Mouse (Mus musculus): ENCODE measurements at regions not wholly inside any gene's neighbourhood (a gene's known extent, or its start where the extent isn't known, plus 50 kb on each side); places are given as distances from the start of the nearest gene placed in this dataset.

DNA sequence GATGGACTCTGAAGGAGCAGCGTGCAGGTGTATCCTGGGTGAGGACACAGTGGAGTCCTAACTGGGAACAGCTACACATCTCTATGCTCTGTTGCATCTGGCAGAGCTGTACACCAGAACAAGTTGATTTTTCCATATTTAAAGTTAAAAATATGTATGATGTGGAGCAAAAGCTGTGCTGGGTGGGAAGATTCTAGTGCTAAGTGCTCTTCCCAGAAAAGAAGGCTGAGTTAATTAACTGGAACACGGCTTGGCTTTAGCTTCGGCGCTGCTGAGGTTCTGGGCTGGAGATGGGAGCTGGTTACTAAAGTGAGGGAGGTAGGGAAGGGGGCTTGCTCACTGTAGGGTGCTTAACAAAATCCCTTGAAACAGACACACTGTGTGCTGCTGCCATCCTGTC lies 84.0 kb upstream of the Gjb5 start:
- Histone ChIP-seq H3K9me3 (ENCODE audit: low read length) (no peaks in the 10 kb centered on the region), H3K4me2 (replicated peaks; ENCODE audit: low read depth, low read length) (no peak overlapping the region), H3K9ac (replicated peaks; ENCODE audit: low read depth) (no peak overlapping the region), H3K4me1 (ENCODE audit: insufficient read depth, low read depth, low read length) (no peaks in the 10 kb centered on the region), H3K4me3 (ENCODE audit: low read depth, low read length) (no peak overlapping the region), H3K36me3 (ENCODE audit: insufficient read depth, low read length) (no peaks in the 10 kb centered on the region), H3K27me3 (replicated peaks; ENCODE audit: insufficient read depth, low read length) (no peaks in the 10 kb centered on the region), H3K27ac (ENCODE audit: low read length) (no peak overlapping the region)
- ATAC-seq (no peak), DNase-seq (ENCODE audit: low spot score) (no peak)
- TF ChIP-seq EP300 (IDR thresholded peaks at IDR 0.05) (no peak), CTCF (IDR thresholded peaks at IDR 0.05) (no peak)
- WGBS: 86% methylated on average over 4 of the region's 4 CpGs

DNA sequence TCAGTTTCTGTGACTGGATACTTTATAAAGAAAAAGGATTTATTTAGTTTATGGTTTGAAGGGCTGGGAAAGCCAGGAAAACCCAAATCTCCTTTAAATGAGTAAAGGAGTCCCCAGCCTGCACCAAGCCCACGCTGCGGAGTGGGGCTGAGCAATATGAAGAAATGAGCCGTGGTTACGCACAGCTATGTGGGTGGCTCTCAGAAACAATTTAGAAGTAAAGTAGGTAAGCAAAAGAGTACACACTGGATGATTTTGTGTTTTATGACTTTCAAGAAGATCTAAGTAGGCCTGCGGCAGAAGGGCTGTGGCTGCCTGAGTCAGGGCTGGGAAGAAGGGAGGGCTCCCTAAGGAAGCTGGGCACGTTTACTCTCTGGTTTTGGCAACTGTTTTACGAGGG lies 82.6 kb upstream of the Gjb5 start:
- ATAC-seq: no peak
- 60% methylated on average over 7 of the region's 7 CpGs for WGBS
- DNase-seq (ENCODE audit: low spot score): no peak
- Histone ChIP-seq H3K4me2 (replicated peaks; ENCODE audit: low read depth, low read length) (no peak overlapping the region), H3K4me1 (ENCODE audit: insufficient read depth, low read depth, low read length) (no peaks in the 10 kb centered on the region), H3K4me3 (ENCODE audit: low read depth, low read length) (no peak overlapping the region), H3K36me3 (ENCODE audit: insufficient read depth, low read length) (no peaks in the 10 kb centered on the region), H3K27me3 (replicated peaks; ENCODE audit: insufficient read depth, low read length) (no peaks in the 10 kb centered on the region), H3K27ac (ENCODE audit: low read length) (no peak overlapping the region), H3K9me3 (ENCODE audit: low read length) (no peaks in the 10 kb centered on the region), H3K9ac (replicated peaks; ENCODE audit: low read depth) (no peak overlapping the region)
- TF ChIP-seq EP300 (IDR thresholded peaks at IDR 0.05) (no peak), CTCF (IDR thresholded peaks at IDR 0.05) (no peak)

DNA sequence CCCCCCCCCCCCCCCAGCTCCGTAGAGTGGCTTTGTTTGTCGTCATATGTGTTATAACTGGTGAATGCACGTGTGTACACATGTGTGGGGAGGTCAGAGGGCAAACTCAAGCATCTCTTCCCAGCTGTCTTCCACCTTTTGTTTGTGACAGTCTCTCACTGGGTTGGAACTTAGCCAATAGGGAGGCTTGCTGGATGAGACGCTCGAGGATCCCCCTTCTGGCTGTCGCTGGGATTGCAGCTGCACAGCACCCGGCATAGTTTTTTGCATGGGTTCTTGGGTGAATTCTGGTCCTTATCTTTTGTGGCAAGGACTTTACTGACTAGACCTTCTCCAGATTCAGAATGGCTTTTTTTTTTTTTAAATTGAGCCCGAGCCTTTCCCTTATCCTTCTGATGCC lies 77.1 kb upstream of the Gjb5 start:
- ATAC-seq (no peak), DNase-seq (ENCODE audit: low spot score) (peak; percentile 76)
- no peak overlapping the region for H3K4me3 ChIP-seq (ENCODE audit: low read depth, low read length)
- H3K4me2 ChIP-seq (replicated peaks; ENCODE audit: low read depth, low read length): no peak overlapping the region
- TF ChIP-seq CTCF (IDR thresholded peaks at IDR 0.05): peak; percentile 79
- TF ChIP-seq EP300 (IDR thresholded peaks at IDR 0.05): no peak
- no peaks in the 10 kb centered on the region for H3K4me1 ChIP-seq (ENCODE audit: insufficient read depth, low read depth, low read length)
- no peak overlapping the region for H3K27ac ChIP-seq (ENCODE audit: low read length)
- no peak overlapping the region for H3K9ac ChIP-seq (replicated peaks; ENCODE audit: low read depth)
- no peaks in the 10 kb centered on the region for H3K27me3 ChIP-seq (replicated peaks; ENCODE audit: insufficient read depth, low read length)
- WGBS: 19% methylated on average over 6 of the region's 8 CpGs
- H3K36me3 ChIP-seq (ENCODE audit: insufficient read depth, low read length): no peaks in the 10 kb centered on the region
- H3K9me3 ChIP-seq (ENCODE audit: low read length): no peaks in the 10 kb centered on the region

GRCm38 (mm10) chr4:127430237-127430636 lies 72.3 kb upstream of the Gjb5 start:
- TF ChIP-seq CTCF (IDR thresholded peaks at IDR 0.05) (no peak), EP300 (IDR thresholded peaks at IDR 0.05) (no peak)
- Histone ChIP-seq H3K27ac (ENCODE audit: low read length) (no peak overlapping the region), H3K9ac (replicated peaks; ENCODE audit: low read depth) (no peak overlapping the region), H3K4me2 (replicated peaks; ENCODE audit: low read depth, low read length) (no peak overlapping the region), H3K4me3 (ENCODE audit: low read depth, low read length) (no peak overlapping the region), H3K9me3 (ENCODE audit: low read length) (no peaks in the 10 kb centered on the region), H3K27me3 (replicated peaks; ENCODE audit: insufficient read depth, low read length) (no peaks in the 10 kb centered on the region), H3K36me3 (ENCODE audit: insufficient read depth, low read length) (no peaks in the 10 kb centered on the region), H3K4me1 (ENCODE audit: insufficient read depth, low read depth, low read length) (no peaks in the 10 kb centered on the region)
- no peak for DNase-seq (ENCODE audit: low spot score)
- no peak for ATAC-seq
- WGBS: 15% methylated on average over 1 of the region's 1 CpGs

GRCm38 (mm10) chr4:127429748-127430147 lies 71.8 kb upstream of the Gjb5 start:
- Histone ChIP-seq H3K9me3 (ENCODE audit: low read length) (no peaks in the 10 kb centered on the region), H3K27ac (ENCODE audit: low read length) (no peak overlapping the region), H3K27me3 (replicated peaks; ENCODE audit: insufficient read depth, low read length) (no peaks in the 10 kb centered on the region), H3K9ac (replicated peaks; ENCODE audit: low read depth) (no peak overlapping the region), H3K36me3 (ENCODE audit: insufficient read depth, low read length) (no peaks in the 10 kb centered on the region), H3K4me2 (replicated peaks; ENCODE audit: low read depth, low read length) (no peak overlapping the region), H3K4me3 (ENCODE audit: low read depth, low read length) (no peak overlapping the region), H3K4me1 (ENCODE audit: insufficient read depth, low read depth, low read length) (no peaks in the 10 kb centered on the region)
- WGBS: 52% methylated on average over 1 of the region's 1 CpGs
- ATAC-seq: no peak
- TF ChIP-seq EP300 (IDR thresholded peaks at IDR 0.05): no peak
- TF ChIP-seq CTCF (IDR thresholded peaks at IDR 0.05): no peak
- no peak for DNase-seq (ENCODE audit: low spot score)

- no peak for DNase-seq (ENCODE audit: low spot score)
- H3K4me3 ChIP-seq (ENCODE audit: low read depth, low read length): no peak overlapping the region
- H3K4me2 ChIP-seq (replicated peaks; ENCODE audit: low read depth, low read length): no peak overlapping the region
- ATAC-seq: no peak
- no peak overlapping the region for H3K27ac ChIP-seq (ENCODE audit: low read length)
- 66% methylated on average over 7 of the region's 7 CpGs for WGBS
- TF ChIP-seq CTCF (IDR thresholded peaks at IDR 0.05) (no peak), EP300 (IDR thresholded peaks at IDR 0.05) (no peak)
- no peaks in the 10 kb centered on the region for H3K4me1 ChIP-seq (ENCODE audit: insufficient read depth, low read depth, low read length)
- no peaks in the 10 kb centered on the region for H3K27me3 ChIP-seq (replicated peaks; ENCODE audit: insufficient read depth, low read length)
- H3K9me3 ChIP-seq (ENCODE audit: low read length): no peaks in the 10 kb centered on the region
- no peaks in the 10 kb centered on the region for H3K36me3 ChIP-seq (ENCODE audit: insufficient read depth, low read length)
- no peak overlapping the region for H3K9ac ChIP-seq (replicated peaks; ENCODE audit: low read depth)
These were observed 65.9 kb upstream of the Gjb5 start for GRCm38 (mm10) chr4:127423855-127424254.

- no peak for DNase-seq (ENCODE audit: low spot score)
These were observed 64.0 kb upstream of the Gjb5 start for GRCm38 (mm10) chr4:127421927-127422450.

More at GRCm38 (mm10) chr4:127421927-127422450, 64.0 kb upstream of the Gjb5 start:
- no peaks in the 10 kb centered on the region for H3K27me3 ChIP-seq (replicated peaks; ENCODE audit: insufficient read depth, low read length)
- no peak for TF ChIP-seq CTCF (IDR thresholded peaks at IDR 0.05)
- no peak for TF ChIP-seq EP300 (IDR thresholded peaks at IDR 0.05)
- no peak overlapping the region for H3K9ac ChIP-seq (replicated peaks; ENCODE audit: low read depth)
- no peaks in the 10 kb centered on the region for H3K9me3 ChIP-seq (ENCODE audit: low read length)
- H3K4me2 ChIP-seq (replicated peaks; ENCODE audit: low read depth, low read length): no peak overlapping the region
- no peaks in the 10 kb centered on the region for H3K36me3 ChIP-seq (ENCODE audit: insufficient read depth, low read length)
- H3K4me3 ChIP-seq (ENCODE audit: low read depth, low read length): no peak overlapping the region
- no peaks in the 10 kb centered on the region for H3K4me1 ChIP-seq (ENCODE audit: insufficient read depth, low read depth, low read length)
- 80% methylated on average over 6 of the region's 6 CpGs for WGBS
- ATAC-seq: no peak
- H3K27ac ChIP-seq (ENCODE audit: low read length): no peak overlapping the region

All from lung, postnatal 0 days (tissue).